Mouse (Mus musculus): ENCODE data around the gene Parp14. TPM values are rescaled to one million over a fixed set of nuclear protein-coding genes. Genes with fewer than 3 reads are reported as not detected.

The Parp14 gene
- total RNA-seq, 2 experiments from 2014 or later: 1.1 to 1.5 TPM

- DNase-seq (ENCODE audit: extremely low spot score in 1 of 2, low spot score in 1 of 2): no peak
These were observed 554 bp upstream of the Parp14 start for GRCm38 (mm10) chr16:35871898-35872297.

DNA sequence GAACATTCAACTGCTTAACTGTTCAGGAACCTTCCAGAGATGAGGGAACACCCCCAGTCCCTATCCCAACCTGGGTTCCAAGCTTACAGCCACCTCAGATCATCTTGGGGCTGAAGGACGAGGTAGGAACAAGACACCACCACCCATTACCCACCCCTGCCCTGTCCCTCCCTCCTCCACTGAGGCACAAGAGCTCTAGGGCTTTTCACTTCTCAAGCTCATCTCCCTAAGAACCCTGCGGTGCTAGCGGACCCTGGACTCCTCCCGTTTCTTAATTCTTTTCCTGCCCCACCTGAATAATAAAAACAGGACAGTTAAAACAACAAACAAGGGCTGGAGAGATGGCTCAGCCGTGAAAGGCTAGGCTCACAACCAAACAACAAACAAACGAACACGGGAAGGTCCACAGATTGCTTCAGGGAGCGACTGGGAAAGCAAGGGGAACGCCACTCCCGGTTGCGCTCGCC, 730 bp downstream of the Parp14 start:
- no peak for DNase-seq (ENCODE audit: extremely low spot score in 1 of 2, low spot score in 1 of 2)

DNA sequence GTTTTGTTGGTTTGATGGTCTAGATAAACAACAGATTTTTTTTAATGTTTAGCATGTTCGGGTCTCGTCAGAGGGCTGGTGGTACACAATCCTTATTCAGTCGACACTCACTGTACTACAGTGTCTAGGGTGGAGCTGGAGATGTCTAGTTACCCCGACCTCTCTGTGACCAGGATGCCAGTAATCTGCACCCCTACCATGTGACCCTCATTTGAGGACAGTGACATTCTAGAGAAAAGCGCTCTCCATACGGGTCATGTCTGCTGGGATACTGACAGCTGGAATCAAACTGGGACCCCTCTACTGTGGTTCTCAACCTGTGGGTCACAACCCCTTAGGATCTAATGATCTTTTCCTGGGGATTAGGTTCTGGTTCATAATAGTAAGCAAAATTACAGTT, 1.7 kb downstream of the Parp14 start:
- DNase-seq (ENCODE audit: extremely low spot score in 1 of 2, low spot score in 1 of 2): no peak

DNA sequence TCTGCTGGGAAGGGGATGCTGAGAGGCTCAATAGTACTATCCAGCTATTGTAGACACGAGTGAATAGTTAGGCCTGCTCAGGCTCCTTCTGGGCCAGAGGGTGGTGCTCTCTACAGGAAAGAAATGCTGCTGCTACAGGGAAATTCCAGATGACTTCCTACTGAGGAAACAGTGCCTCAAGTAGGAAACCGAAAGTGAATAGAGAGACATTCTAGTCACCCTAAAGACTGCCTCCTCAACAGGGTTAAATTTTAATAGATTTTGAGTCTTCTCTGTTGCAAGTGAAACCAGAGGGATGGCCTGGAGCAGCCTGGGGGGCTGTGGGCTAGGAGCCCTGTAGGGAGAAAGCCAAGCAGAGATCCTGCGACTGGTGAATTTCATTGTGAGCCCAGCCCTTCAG, 2.2 kb downstream of the Parp14 start:
- DNase-seq (ENCODE audit: extremely low spot score in 1 of 2, low spot score in 1 of 2): no peak

GRCm38 (mm10) chr16:35867726-35868125, 3.6 kb downstream of the Parp14 start:
- DNase-seq (ENCODE audit: extremely low spot score in 1 of 2, low spot score in 1 of 2): no peak

GRCm38 (mm10) chr16:35862057-35862456, 9.3 kb downstream of the Parp14 start:
- no peak for DNase-seq (ENCODE audit: extremely low spot score in 1 of 2, low spot score in 1 of 2)

- no peak for DNase-seq (ENCODE audit: extremely low spot score in 1 of 2, low spot score in 1 of 2)
These were observed 11.1 kb downstream of the Parp14 start for GRCm38 (mm10) chr16:35860236-35860635.

DNA sequence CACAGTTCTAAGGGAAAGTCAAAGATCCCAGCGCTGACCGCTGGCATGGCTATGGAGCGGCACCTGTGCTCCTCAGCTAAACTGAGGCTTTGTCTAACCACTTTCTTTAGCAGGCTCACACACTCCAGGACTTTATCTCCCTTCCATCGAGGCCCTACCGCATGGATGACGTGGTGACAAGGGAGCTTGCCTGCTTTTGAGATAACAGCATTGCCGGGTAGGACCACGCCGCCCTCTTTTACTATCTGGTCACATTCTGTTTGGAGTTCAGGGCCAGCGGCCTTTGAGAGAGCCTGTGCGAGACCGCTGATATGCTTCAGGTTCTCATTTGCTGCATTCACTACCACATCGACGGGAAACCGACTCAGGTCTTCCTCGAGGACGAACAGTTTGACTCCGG, 14.6 kb downstream of the Parp14 start:
- no peak for DNase-seq (ENCODE audit: extremely low spot score in 1 of 2, low spot score in 1 of 2)

GRCm38 (mm10) chr16:35855846-35856245, 15.5 kb downstream of the Parp14 start:
- DNase-seq (ENCODE audit: extremely low spot score in 1 of 2, low spot score in 1 of 2): no peak

GRCm38 (mm10) chr16:35847138-35847537, 24.2 kb downstream of the Parp14 start:
- no peak for DNase-seq (ENCODE audit: extremely low spot score in 1 of 2, low spot score in 1 of 2)

GRCm38 (mm10) chr16:35839680-35840079, 31.7 kb downstream of the Parp14 start:
- no peak for DNase-seq (ENCODE audit: extremely low spot score in 1 of 2, low spot score in 1 of 2)

GRCm38 (mm10) chr16:35834653-35835052, 36.7 kb downstream of the Parp14 start:
- DNase-seq (ENCODE audit: extremely low spot score in 1 of 2, low spot score in 1 of 2): no peak

GRCm38 (mm10) chr16:35832926-35833325, 38.4 kb downstream of the Parp14 start:
- DNase-seq (ENCODE audit: extremely low spot score in 1 of 2, low spot score in 1 of 2): no peak

DNA sequence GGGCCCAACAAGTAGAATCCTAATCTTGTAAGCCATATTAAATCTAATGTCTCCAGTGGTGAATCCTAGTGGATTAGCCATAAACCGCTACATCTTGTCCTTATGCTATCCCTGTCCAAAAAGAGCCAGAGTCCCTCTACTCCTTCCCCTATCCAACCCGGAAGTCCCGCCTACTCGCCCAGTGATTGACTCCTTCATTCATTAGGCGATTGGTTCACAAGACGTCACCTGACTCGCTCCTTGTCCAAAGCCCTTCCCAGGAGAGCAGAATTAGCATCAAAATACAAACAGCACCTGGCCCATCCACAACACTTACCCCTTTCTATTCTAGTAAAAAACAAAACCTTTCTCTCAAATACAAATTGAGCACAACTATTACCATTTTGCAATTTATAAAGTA, 41.3 kb downstream of the Parp14 start:
- no peak for DNase-seq (ENCODE audit: extremely low spot score in 1 of 2, low spot score in 1 of 2)

DNA sequence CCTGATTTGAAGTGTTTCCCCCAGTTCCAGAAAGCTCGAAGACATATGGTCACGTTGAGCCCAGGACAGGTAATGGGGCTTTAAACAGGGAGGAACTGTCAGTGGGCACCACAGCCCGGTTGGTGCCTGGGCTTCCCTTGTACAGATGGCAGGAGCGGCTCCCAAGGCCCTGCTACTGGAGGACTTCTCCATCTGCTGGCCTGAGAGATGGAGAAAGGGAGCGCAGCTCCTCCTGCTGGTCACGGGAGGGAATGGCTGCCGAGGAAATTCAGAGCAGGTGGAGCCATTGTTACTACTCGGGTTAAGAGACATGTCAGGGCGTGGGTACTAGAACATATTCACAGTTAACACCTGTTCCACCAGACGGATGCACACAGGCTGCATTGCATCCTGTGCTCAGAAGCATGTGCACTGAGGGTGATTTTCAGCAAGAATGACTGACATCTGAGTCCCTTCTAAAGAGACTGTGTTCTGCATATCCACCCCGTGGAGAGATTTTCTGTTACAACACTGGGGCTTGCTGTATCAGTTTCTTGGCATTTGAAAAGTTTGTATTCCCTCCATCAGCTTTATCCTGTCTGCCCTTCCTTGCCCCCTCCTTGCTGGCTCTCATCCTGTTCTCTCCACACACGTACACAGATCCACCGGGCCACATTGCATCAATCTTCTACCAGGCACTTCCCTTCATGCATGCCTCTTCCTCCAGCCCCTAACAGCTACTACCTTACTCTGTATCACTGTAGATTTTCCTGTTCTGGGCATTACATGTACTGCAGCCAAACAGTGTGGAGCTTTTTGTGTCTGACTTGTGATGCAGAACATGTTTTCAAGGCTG, 53.9 kb downstream of the Parp14 start:
- peak; percentile 73 to 88 for DNase-seq (ENCODE audit: extremely low spot score in 1 of 2, low spot score in 1 of 2)

GRCm38 (mm10) chr16:35813119-35813518, 58.2 kb downstream of the Parp14 start:
- DNase-seq (ENCODE audit: extremely low spot score in 1 of 2, low spot score in 1 of 2): no peak

DNA sequence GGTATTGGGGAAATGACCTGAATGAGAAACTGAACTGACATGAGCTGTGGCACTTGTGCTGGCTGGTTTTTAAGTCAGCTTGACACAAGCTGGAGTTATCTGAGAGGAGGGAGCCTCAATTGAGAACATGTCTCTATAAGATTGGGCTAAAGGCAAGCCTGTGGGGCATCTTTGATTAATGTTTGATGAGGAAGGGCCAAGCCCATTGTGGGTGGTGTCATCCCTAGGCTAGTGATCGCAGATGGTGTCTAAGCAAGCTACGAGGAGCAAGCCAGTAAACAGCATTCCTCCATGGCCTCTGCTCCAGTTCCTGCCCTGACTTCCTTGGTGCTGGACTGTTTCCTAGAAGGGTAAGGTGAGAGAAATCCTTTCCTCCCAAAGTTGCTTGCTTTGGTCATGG, 62.5 kb downstream of the Parp14 start:
- DNase-seq (ENCODE audit: extremely low spot score in 1 of 2, low spot score in 1 of 2): no peak

DNA sequence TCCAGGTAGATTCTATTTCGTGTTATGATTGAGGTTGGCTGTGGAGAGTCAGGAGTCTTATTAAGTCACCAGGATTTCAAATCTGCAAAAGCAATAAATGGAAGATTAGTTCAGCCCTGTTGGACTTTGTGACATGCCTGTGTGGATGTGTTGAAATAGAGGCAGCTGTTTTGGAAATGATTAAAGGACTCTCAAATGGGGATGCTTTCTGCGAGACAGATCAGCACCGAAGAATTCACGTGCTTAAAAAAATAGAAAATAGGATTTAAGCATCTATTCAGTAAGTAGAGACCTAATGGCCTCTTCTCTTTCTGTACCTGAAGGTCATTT, 63.7 kb downstream of the Parp14 start:
- no peak for DNase-seq (ENCODE audit: extremely low spot score in 1 of 2, low spot score in 1 of 2)

GRCm38 (mm10) chr16:35806973-35807662, 64.2 kb downstream of the Parp14 start:
- no peak for DNase-seq (ENCODE audit: extremely low spot score in 1 of 2, low spot score in 1 of 2)

DNA sequence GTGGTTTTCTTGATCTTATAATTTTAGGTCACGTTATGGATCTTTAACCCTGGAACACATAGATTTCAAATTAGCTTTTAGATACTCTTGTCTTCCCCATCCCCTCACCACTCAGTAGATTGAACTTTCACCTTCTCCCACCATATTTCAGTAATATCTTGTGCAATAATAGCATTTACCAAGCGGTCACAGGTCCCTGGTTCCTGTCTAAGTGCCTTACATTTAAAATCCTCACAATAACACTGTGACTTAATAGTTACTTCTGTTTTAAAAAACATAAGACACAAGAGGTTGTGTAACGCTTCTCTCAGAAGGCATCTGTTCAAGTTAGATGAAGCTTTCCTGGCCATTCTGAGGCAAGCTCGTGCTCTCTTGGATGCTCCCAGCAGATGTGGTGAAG, 67.6 kb downstream of the Parp14 start:
- DNase-seq (ENCODE audit: extremely low spot score in 1 of 2, low spot score in 1 of 2): no peak

GRCm38 (mm10) chr16:35802163-35802562, 69.2 kb downstream of the Parp14 start:
- no peak for DNase-seq (ENCODE audit: extremely low spot score in 1 of 2, low spot score in 1 of 2)

DNA sequence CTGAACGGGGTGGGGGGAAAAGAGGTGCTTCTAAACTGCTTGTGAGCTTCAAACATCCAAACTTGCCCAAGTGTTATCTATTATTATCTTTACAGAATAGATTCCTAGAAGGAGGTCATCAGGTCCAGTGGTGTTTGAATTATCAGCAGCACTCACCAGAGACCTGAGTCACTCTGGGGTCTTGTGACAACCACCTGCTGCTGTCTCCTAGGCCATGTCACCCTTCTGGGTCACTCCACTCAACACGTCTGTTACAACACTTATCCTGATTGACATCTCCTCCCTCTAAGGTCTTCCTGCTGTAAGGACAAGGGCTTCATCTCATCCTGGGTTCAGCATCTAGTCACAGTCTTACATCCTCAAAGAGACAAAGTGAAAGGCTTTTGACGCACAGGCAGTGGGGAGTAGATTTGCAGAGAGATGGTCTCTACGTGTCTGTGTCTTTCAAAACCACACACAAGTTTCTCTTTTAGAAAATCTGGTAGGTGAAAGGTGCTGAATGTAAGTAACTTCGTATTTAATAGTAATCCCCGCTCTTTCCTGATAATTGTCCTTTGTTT, 79.3 kb downstream of the Parp14 start:
- no peak for DNase-seq (ENCODE audit: extremely low spot score in 1 of 2, low spot score in 1 of 2)

All from layer of hippocampus, postnatal 25 days (tissue).